Mouse (Mus musculus): Measurements from ENCODE around the gene Pik3c2g. TPM values are rescaled to one million over a fixed set of nuclear protein-coding genes. Genes with fewer than 3 reads are reported as not detected.

Gene Pik3c2g
- polyA plus RNA-seq, 1 experiment from 2014 or later, result 0.74 TPM

GRCm38 (mm10) chr6:139986564-139986963, 399.5 kb downstream of the Pik3c2g start:
- no peak for ATAC-seq (ENCODE audit: insufficient number of reproducible peaks, insufficient read depth, low FRiP score, low TSS enrichment, low read depth)
- Histone ChIP-seq H3K4me1 (replicated peaks) (no peaks in the 10 kb centered on the region), H3K4me3 (replicated peaks) (no peak overlapping the region), H3K9ac (replicated peaks) (no peak overlapping the region), H3K27ac (no peak overlapping the region), H3K36me3 (no peaks in the 10 kb centered on the region), H3K27me3 (no peaks in the 10 kb centered on the region), H3K4me2 (no peak overlapping the region), H3K9me3 (0 out of 2 replicates have a peak, but pooled peaks cover 2% of the 10 kb centered on the region)
- WGBS, result 77% methylated on average over 2 of the region's 2 CpGs

GRCm38 (mm10) chr6:139989075-139989474, 402.1 kb downstream of the Pik3c2g start:
- Histone ChIP-seq H3K4me3 (replicated peaks) (no peak overlapping the region), H3K27ac (no peak overlapping the region), H3K36me3 (no peaks in the 10 kb centered on the region), H3K9ac (replicated peaks) (no peak overlapping the region), H3K27me3 (no peaks in the 10 kb centered on the region), H3K4me2 (no peak overlapping the region), H3K4me1 (replicated peaks) (no peaks in the 10 kb centered on the region), H3K9me3 (0 out of 2 replicates have a peak, but pooled peaks cover under 1% of the 10 kb centered on the region)
- WGBS, result 81% methylated on average over 6 of the region's 6 CpGs
- no peak for ATAC-seq (ENCODE audit: insufficient number of reproducible peaks, insufficient read depth, low FRiP score, low TSS enrichment, low read depth)

GRCm38 (mm10) chr6:139989597-139989996, 402.6 kb downstream of the Pik3c2g start:
- Histone ChIP-seq H3K4me2 (no peak overlapping the region), H3K4me3 (replicated peaks) (no peak overlapping the region), H3K9me3 (no peaks in the 10 kb centered on the region), H3K9ac (replicated peaks) (no peak overlapping the region), H3K27me3 (no peaks in the 10 kb centered on the region), H3K36me3 (no peaks in the 10 kb centered on the region), H3K27ac (no peak overlapping the region), H3K4me1 (replicated peaks) (no peaks in the 10 kb centered on the region)
- 89% methylated on average over 10 of the region's 10 CpGs for WGBS
- ATAC-seq (ENCODE audit: insufficient number of reproducible peaks, insufficient read depth, low FRiP score, low TSS enrichment, low read depth), result no peak

- Histone ChIP-seq H3K4me1 (replicated peaks) (no peaks in the 10 kb centered on the region; the same call in 1 of the 2 replicates), H3K4me3 (replicated peaks) (no peak overlapping the region), H3K9ac (replicated peaks) (no peak overlapping the region), H3K27me3 (no peaks in the 10 kb centered on the region), H3K36me3 (no peaks in the 10 kb centered on the region), H3K4me2 (no peak overlapping the region), H3K27ac (no peak overlapping the region), H3K9me3 (peaks cover 10% of the 10 kb centered on the region; the same call in 1 of the 2 replicates)
- no peak for ATAC-seq (ENCODE audit: insufficient number of reproducible peaks, insufficient read depth, low FRiP score, low TSS enrichment, low read depth)
- WGBS, result 77% methylated on average over 3 of the region's 3 CpGs
These were observed 418.2 kb downstream of the Pik3c2g start for GRCm38 (mm10) chr6:140005181-140005580.

Other genes starting within 250 kb of the Pik3c2g start
- gene Rergl, start 85.2 kb upstream of the Pik3c2g start, polyA plus RNA-seq (2016; fragmentation: Nextera tagmentation; extraction: Ambion mirVana), result not detected in 2 replicates

Data from limb, embryonic 12.5 days (tissue).